Mouse (Mus musculus): ENCODE data around the gene Gm13283. TPM values are rescaled to one million over a fixed set of nuclear protein-coding genes. Genes with fewer than 3 reads are reported as not detected.

Gene Gm13283
- total RNA-seq, 2 experiments from 2014 or later: not detected

Other genes starting within 250 kb of the Gm13283 start
- not detected for gene Ifnb1, start 237.3 kb upstream of the Gm13283 start, total RNA-seq (2021)
- gene Ifna15, start 201.9 kb upstream of the Gm13283 start, total RNA-seq (2021): not detected
- gene Ifna14, start 188.3 kb upstream of the Gm13283 start, total RNA-seq (2021): not detected
- not detected for gene Ifna9, start 167.7 kb upstream of the Gm13283 start, total RNA-seq (2021)
- gene Ifna12, start 156.7 kb upstream of the Gm13283 start, total RNA-seq (2021): not detected
- not detected for gene C87499, start 125.7 kb upstream of the Gm13283 start, total RNA-seq (2021)
- gene Ifna13, start 115.7 kb upstream of the Gm13283 start, total RNA-seq (2021): not detected
- not detected for gene Ifna16, start 83.2 kb upstream of the Gm13283 start, total RNA-seq (2021)
- gene Ifna2, start 76.2 kb upstream of the Gm13283 start, total RNA-seq (2021): not detected
- gene Ifnab, start 68.8 kb upstream of the Gm13283 start, total RNA-seq (2021): not detected
- gene Gm26566, start 38.3 kb upstream of the Gm13283 start, total RNA-seq (2021): 1 to 10 TPM; 1.2 to 1.4 TPM
- 100 to 1,000 TPM; 104 to 108 TPM for gene Klhl9, start 37.7 kb upstream of the Gm13283 start, total RNA-seq (2021)
- gene Gm13271, start 5.3 kb upstream of the Gm13283 start, total RNA-seq (2021): not detected
- not detected for gene Gm13290, start 13.7 kb downstream of the Gm13283 start, total RNA-seq (2021)
- not detected for gene Gm13289, start 16.8 kb downstream of the Gm13283 start, total RNA-seq (2021)
- gene Gm13272, start 19.7 kb downstream of the Gm13283 start, total RNA-seq (2021): not detected
- not detected for gene Ifnz, start 22.0 kb downstream of the Gm13283 start, total RNA-seq (2021)
- not detected for gene Gm13276, start 25.6 kb downstream of the Gm13283 start, total RNA-seq (2021)
- gene Gm13277, start 28.5 kb downstream of the Gm13283 start, total RNA-seq (2021): not detected
- gene Gm13278, start 31.4 kb downstream of the Gm13283 start, total RNA-seq (2021): not detected
- gene Gm13275, start 34.4 kb downstream of the Gm13283 start, total RNA-seq (2021): not detected
- gene Gm13279, start 37.3 kb downstream of the Gm13283 start, total RNA-seq (2021): not detected
- not detected for gene Gm13285, start 39.5 kb downstream of the Gm13283 start, total RNA-seq (2021)
- gene Gm13287, start 43.1 kb downstream of the Gm13283 start, total RNA-seq (2021): not detected
- not detected for gene Gm13288, start 45.4 kb downstream of the Gm13283 start, total RNA-seq (2021)
- gene Ifna7, start 56.1 kb downstream of the Gm13283 start, total RNA-seq (2021): not detected
- not detected for gene Ifna11, start 59.8 kb downstream of the Gm13283 start, total RNA-seq (2021)
- gene Ifna6, start 67.3 kb downstream of the Gm13283 start, total RNA-seq (2021): not detected
- not detected for gene Ifna5, start 75.4 kb downstream of the Gm13283 start, total RNA-seq (2021)
- gene Ifna4, start 81.7 kb downstream of the Gm13283 start, total RNA-seq (2021): not detected
- gene Ifna1, start 90.0 kb downstream of the Gm13283 start, total RNA-seq (2021): not detected
- not detected for gene Ifne, start 120.1 kb downstream of the Gm13283 start, total RNA-seq (2021)